Mouse (Mus musculus): ENCODE results near the gene Ttc22. TPM values are rescaled to one million over a fixed set of nuclear protein-coding genes. Genes with fewer than 3 reads are reported as not detected.

Gene Ttc22
- polyA plus RNA-seq (2012; rRNA removed) = 1.5 and 2.6 TPM in 2 replicates

DNA sequence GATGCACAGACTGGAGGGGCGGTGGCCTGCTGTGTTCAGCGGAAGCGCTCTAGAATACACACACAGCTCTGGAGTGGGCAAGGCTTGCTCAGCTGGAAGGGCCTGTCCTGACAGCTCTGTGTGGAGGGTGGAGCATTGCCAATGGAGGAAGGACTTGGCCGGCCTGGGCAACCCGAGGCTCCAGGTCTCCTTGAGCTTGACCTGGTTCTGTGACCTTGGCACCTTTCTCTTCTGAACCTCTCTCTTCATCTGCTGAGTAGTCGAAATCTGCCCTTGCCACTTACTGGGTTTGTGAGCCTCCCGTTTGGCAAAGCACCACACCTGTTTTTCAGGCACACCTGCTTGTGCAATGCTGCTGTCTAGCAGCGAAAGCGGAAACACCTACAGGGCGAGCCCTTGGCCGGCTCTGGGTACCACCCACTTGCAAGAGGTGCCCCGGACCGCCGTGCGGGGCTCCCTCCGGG lies at the start of gene Ttc22:
Ttc22 (plus strand) TSS at position 403 of the 464 bp plus-strand sequence.

DNA sequence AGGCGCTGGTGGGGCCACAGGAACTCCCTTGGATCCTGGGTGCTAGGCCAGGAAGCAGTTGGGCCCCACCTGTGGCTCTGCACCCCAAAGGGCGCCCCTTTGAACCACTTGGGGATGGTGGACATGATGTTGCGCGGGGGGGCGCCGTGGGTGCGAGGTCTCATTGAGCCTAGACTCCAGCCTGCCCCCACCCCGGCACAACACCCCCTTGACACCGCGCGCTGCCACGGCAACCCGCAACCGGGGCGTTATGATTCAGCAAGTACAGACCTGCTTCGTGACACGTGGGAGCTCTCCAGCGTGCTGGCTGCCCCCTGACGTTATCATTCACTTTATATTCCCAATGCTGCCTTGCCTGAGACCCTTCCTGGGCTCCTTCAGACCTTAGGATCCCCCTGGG lies 5.2 kb upstream of the Ttc22 start, which contains the start of gene Lexm:
Lexm (minus strand) TSS at position 186 of the 400 bp plus-strand sequence.

DNA sequence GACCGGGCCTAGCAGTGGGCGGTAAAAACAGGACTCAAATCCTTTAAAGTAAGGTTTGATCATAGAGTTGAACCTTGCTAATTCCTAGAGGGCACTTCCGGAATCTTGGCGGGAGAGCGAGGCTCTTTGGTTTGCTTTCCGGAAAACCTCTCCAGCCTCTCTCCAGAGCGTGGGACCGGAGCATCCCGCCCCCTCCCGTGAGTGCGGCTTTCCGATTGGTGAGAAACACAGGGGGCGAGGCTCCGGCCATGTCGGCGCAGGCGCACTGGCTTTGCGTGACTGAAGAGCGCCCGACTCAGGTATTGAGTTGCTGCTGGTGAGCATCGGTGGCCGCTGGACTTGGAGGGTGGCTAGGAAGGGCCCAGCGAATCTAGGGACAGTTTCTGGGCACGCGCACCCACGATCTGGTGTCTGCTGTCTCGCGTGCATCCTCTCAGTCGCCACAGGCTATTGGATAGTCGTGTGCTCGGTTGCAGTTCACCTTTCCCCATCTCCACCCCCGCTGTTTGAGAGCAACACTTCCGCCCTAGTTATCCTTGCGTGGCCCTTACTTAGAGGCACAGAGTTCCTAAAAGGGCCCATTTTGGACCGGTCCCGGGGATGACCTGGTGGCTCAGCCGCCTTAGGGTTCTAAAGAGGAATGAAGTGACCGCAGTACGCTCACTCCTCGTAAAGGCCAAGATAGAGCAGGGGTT lies 28.7 kb downstream of the Ttc22 start, which contains the start of gene Pars2:
Pars2 (plus strand) TSS at position 237 of the 695 bp plus-strand sequence.

DNA sequence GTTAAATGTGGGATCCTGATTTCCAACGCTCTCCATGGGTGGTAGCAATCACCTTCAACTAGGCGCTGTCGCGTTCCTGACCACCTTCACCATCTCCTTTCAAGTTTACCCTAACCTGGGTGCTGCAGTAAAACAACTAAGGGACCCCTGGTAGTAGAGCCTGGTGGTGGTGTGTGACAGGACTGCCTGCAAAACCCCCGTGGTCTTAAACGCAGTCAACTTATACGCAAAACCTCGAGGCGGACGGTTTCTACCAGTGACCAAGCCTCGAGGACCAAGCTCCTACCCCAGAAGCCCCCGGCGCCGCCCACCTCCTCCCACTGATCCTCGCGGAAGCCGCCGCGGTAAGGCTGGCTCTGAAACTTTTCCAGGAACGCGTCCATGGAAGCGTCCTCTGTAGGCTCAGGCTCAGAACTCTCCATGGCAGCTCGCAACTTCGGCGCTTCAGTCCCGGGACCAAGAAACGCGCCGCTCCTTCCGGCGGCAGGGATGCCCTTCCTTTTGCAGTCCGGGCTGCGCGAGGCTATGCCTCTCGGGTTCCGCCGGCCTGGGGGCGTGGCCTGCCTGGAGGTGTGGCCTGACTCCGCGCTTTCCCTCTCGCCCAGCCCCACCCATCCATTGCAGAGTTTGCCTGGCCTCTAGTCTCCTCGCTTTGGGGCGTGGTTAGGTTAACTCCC lies 56.3 kb downstream of the Ttc22 start, which contains the start of gene Ttc4:
Ttc4 (minus strand) TSS at position 503 of the 677 bp plus-strand sequence.

Other genes with a start within 250 kb of the Ttc22 start
- gene Pcsk9, start 158.1 kb upstream of the Ttc22 start, polyA plus RNA-seq (2012; rRNA removed) = 1.6 and 3.3 TPM in 2 replicates
- gene Bsnd, start 130.1 kb upstream of the Ttc22 start, polyA plus RNA-seq (2012; rRNA removed) = not detected in 2 replicates
- 66.1 and 69.8 TPM in 2 replicates for gene Dhcr24, start 61.4 kb upstream of the Ttc22 start, polyA plus RNA-seq (2012; rRNA removed)
- gene Lexm, start 5.2 kb upstream of the Ttc22 start, polyA plus RNA-seq (2012; rRNA removed) = 0.05 TPM in 1 of 2 replicates, not detected in the other
- gene Pars2, start 28.6 kb downstream of the Ttc22 start, polyA plus RNA-seq (2012; rRNA removed) = 10.4 and 11.6 TPM in 2 replicates
- gene Ttc4, start 56.5 kb downstream of the Ttc22 start, polyA plus RNA-seq (2012; rRNA removed) = 189 and 203 TPM in 2 replicates
- gene Mroh7, start 108.5 kb downstream of the Ttc22 start, polyA plus RNA-seq (2012; rRNA removed) = 1.5 TPM in 2 replicates
- gene Fam151a, start 111.5 kb downstream of the Ttc22 start, polyA plus RNA-seq (2012; rRNA removed) = 0.05 TPM in 1 of 2 replicates, not detected in the other
- gene Acot11, start 182.6 kb downstream of the Ttc22 start, polyA plus RNA-seq (2012; rRNA removed) = 1.5 and 2.3 TPM in 2 replicates

Measured in central nervous system, embryonic 14 days (tissue).